Mouse (Mus musculus) liver, embryonic 14.5 days (tissue): ENCODE measurements around the gene Rmdn2. TPM values are rescaled to one million over a fixed set of nuclear protein-coding genes. Genes with fewer than 3 reads are reported as not detected.

Experiments
- ATAC-seq: fragments of 200-750 bp; cut with Nextera tagmentation; 2 replicates; pipeline ENCODE4 v1.8.0; 2017; ENCODE audit warnings: moderate number of reproducible peaks, mild to moderate bottlenecking, moderate library complexity; ENCODE audit not compliant: insufficient read depth
- DNase-seq, 3 experiments: peaks; one replicate each; pipeline ENCODE4 v3.0.0-alpha.2; 2012 to 2013; ENCODE audit warnings: low read depth in 3 of 3, low spot score in 3 of 3
- H3K27ac ChIP-seq: fragments of 300-500 bp; sonication (generic); 2 replicates; pipeline ENCODE4 v1.5.1; 2014; ENCODE audit warnings: moderate library complexity, mild to moderate bottlenecking, control low read depth, inconsistent platforms
- H3K27me3 ChIP-seq: fragments of 300-500 bp; sonication (generic); 2 replicates; pipeline ENCODE4 v1.6.1; 2014; ENCODE audit warnings: mild to moderate bottlenecking, low read length, moderate library complexity; ENCODE audit not compliant: control insufficient read depth, insufficient read depth
- H3K36me3 ChIP-seq: fragments of 300-500 bp; sonication (generic); replicated peaks from 2 replicates; pipeline ENCODE4 v1.6.1; 2014; ENCODE audit warnings: low read depth; ENCODE audit not compliant: control insufficient read depth, insufficient read depth
- H3K4me1 ChIP-seq, 2 experiments: fragments of 200-500 bp in 1 of 2; fragments of 300-500 bp in 1 of 2; sonication (generic) in 1 of 2; replicated peaks; 2 replicates each; pipeline ENCODE4 v1.6.1; 2012 to 2014; ENCODE audit warnings: antibody characterized with exemption in 1 of 2, inconsistent platforms in 1 of 2, low read length in 1 of 2; ENCODE audit not compliant: control insufficient read depth in 2 of 2, insufficient read depth in 2 of 2
- H3K4me2 ChIP-seq: fragments of 300-500 bp; sonication (generic); 2 replicates; pipeline ENCODE4 v1.6.1; 2014; ENCODE audit warnings: low read depth, mild to moderate bottlenecking, control low read depth, moderate library complexity
- H3K4me3 ChIP-seq, 2 experiments: fragments of 200-500 bp in 1 of 2; fragments of 300-500 bp in 1 of 2; sonication (generic) in 1 of 2; 2 replicates each; pipeline ENCODE4 v1.5.1; 2012 to 2014; ENCODE audit warnings: low read depth in 2 of 2, low read length in 2 of 2, mild to moderate bottlenecking in 2 of 2, control low read depth in 1 of 2, inconsistent platforms in 1 of 2, moderate library complexity in 1 of 2; ENCODE audit not compliant: insufficient read depth in 1 of 2
- H3K9ac ChIP-seq: fragments of 300-500 bp; sonication (generic); replicated peaks from 2 replicates; pipeline ENCODE4 v1.6.1; 2014; ENCODE audit warnings: mild to moderate bottlenecking, control low read depth, moderate library complexity
- H3K9me3 ChIP-seq: fragments of 300-500 bp; sonication (generic); 2 replicates; pipeline ENCODE4 v1.6.1; 2016; ENCODE audit warnings: low read length, mixed read lengths; ENCODE audit not compliant: control insufficient read depth
- CTCF ChIP-seq: IDR thresholded peaks from 2 replicates; pipeline ENCODE4 v1.5.1; 2016; ENCODE audit warnings: antibody characterized with exemption, low read depth, control low read depth
- EP300 ChIP-seq: IDR thresholded peaks from 2 replicates; pipeline ENCODE4 v1.6.1; 2016; ENCODE audit warnings: antibody characterized with exemption, low read depth
- WGBS: fragments of 180-500 bp; shearing (Covaris S2); extraction: QIAGEN DNeasy Blood & Tissue Kit; methylation state at CpG from one replicate; pipeline ENCODE4 v1.1.7; 2014; ENCODE audit not compliant: insufficient replicate concordance; 5-methylcytosine and 5-hydroxymethylcytosine counted together
- polyA plus RNA-seq, 2 experiments: library from polyadenylated mRNA; depleted of rRNA in 1 of 2; stranded (reverse) in 1 of 2; unstranded in 1 of 2; fragments of >200 nt; fragmentation: Nextera tagmentation in 1 of 2; extraction: Ambion mirVana in 1 of 2; gene quantifications; 2 replicates each; pipeline versions ENCODE4 v1.2.1 to v1.2.3; 2012 to 2014

Rmdn2 gene
- polyA plus RNA-seq, 2 experiments = 2.2 to 3.1 TPM

- no peak for TF ChIP-seq CTCF
- no peak for TF ChIP-seq EP300
- 57% methylated on average over 5 of the region's 5 CpGs for WGBS
Observed at GRCm38 (mm10) chr17:79726613-79727012, 115.0 kb downstream of the Rmdn2 start.

GRCm38 (mm10) chr17:79728053-79728584, 116.5 kb downstream of the Rmdn2 start:
- Histone ChIP-seq H3K36me3 (no peaks in the 10 kb centered on the region), H3K4me3 (no peak overlapping the region), H3K9ac (no peak overlapping the region), H3K27me3 (no peaks in the 10 kb centered on the region; the same call in 1 of the 2 replicates), H3K4me1 (no peaks in the 10 kb centered on the region), H3K9me3 (no peaks in the 10 kb centered on the region), H3K4me2 (no peak overlapping the region), H3K27ac (no peak overlapping the region)
- DNase-seq (no peak), ATAC-seq (no peak)
- 29% methylated on average over 14 of the region's 14 CpGs for WGBS
- TF ChIP-seq EP300 (no peak), CTCF (no peak)

More at GRCm38 (mm10) chr17:79726613-79727012, 115.0 kb downstream of the Rmdn2 start:
- no peak overlapping the region for H3K9ac ChIP-seq
- no peaks in the 10 kb centered on the region for H3K9me3 ChIP-seq
- ATAC-seq = no peak
- no peak overlapping the region for H3K4me2 ChIP-seq
- H3K36me3 ChIP-seq = no peaks in the 10 kb centered on the region
- no peak for DNase-seq
- H3K4me3 ChIP-seq = no peak overlapping the region
- H3K4me1 ChIP-seq = no peaks in the 10 kb centered on the region
- no peak overlapping the region for H3K27ac ChIP-seq
- no peaks in the 10 kb centered on the region; the same call in 1 of the 2 replicates for H3K27me3 ChIP-seq

GRCm38 (mm10) chr17:79728585-79729503, 117.2 kb downstream of the Rmdn2 start:
- H3K27me3 ChIP-seq = no peaks in the 10 kb centered on the region; the same call in 1 of the 2 replicates
- no peak for ATAC-seq
- no peak overlapping the region for H3K27ac ChIP-seq
- no peaks in the 10 kb centered on the region for H3K4me1 ChIP-seq
- H3K36me3 ChIP-seq = no peaks in the 10 kb centered on the region
- no peak for TF ChIP-seq CTCF
- TF ChIP-seq EP300 = no peak
- H3K4me3 ChIP-seq = no peak overlapping the region
- H3K4me2 ChIP-seq = no peak overlapping the region
- 39% methylated on average over 16 of the region's 16 CpGs for WGBS
- DNase-seq = no peak
- H3K9me3 ChIP-seq = no peaks in the 10 kb centered on the region
- no peak overlapping the region for H3K9ac ChIP-seq

- Histone ChIP-seq H3K4me2 (no peak overlapping the region), H3K27me3 (no peaks in the 10 kb centered on the region; the same call in 1 of the 2 replicates), H3K4me1 (no peaks in the 10 kb centered on the region), H3K9me3 (no peaks in the 10 kb centered on the region), H3K27ac (no peak overlapping the region), H3K4me3 (no peak overlapping the region), H3K9ac (no peak overlapping the region), H3K36me3 (no peaks in the 10 kb centered on the region)
- 54% methylated on average over 8 of the region's 8 CpGs for WGBS
- DNase-seq (no peak), ATAC-seq (no peak)
- TF ChIP-seq EP300 = no peak
- no peak for TF ChIP-seq CTCF
Observed at GRCm38 (mm10) chr17:79730988-79731387, 119.3 kb downstream of the Rmdn2 start.

DNA sequence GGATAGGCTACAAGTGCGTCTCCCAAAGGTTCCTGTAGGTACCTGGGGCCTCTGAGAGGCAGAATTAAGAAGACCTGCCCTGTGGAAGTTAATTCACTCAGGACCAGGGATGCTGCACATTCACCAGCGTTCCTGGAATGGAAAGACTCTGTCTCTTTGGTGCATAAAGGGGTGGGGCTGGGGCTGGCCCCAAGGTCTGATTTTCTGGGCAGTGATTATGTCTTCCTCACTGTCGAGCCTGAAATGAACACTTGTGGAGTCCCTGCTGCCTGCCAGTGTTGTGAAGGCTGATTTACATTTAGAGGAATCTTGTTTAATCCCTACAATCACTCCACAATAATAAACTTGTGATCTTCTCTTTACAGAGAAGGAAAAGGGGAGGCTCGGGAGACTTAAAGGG, 121.4 kb downstream of the Rmdn2 start:
- no peak for TF ChIP-seq EP300
- no peak for TF ChIP-seq CTCF
- WGBS = 54% methylated on average over 4 of the region's 4 CpGs

More for the DNA sequence above, 121.4 kb downstream of the Rmdn2 start:
- Histone ChIP-seq H3K4me1 (no peaks in the 10 kb centered on the region), H3K4me2 (no peak overlapping the region), H3K27me3 (no peaks in the 10 kb centered on the region; the same call in 1 of the 2 replicates), H3K36me3 (no peaks in the 10 kb centered on the region), H3K9ac (no peak overlapping the region), H3K27ac (no peak overlapping the region), H3K9me3 (no peaks in the 10 kb centered on the region), H3K4me3 (no peak overlapping the region)
- DNase-seq (no peak), ATAC-seq (no peak)
